Mouse (Mus musculus) embryonic facial prominence, embryonic 15.5 days (tissue): ENCODE data around the gene Apopt1. TPM values are rescaled to one million over a fixed set of nuclear protein-coding genes. Genes with fewer than 3 reads are reported as not detected.

Experiments used
- ATAC-seq: fragments of 200-750 bp; cut with Nextera tagmentation; 2 replicates; pipeline ENCODE4 v1.8.0; 2017; ENCODE audit warnings: low read depth, moderate TSS enrichment; ENCODE audit not compliant: insufficient number of reproducible peaks, low FRiP score, low TSS enrichment
- H3K27ac ChIP-seq: fragments of 300-500 bp; sonication (generic); replicated peaks from 2 replicates; pipeline ENCODE4 v1.5.1; 2015; ENCODE audit warnings: mild to moderate bottlenecking, inconsistent platforms
- H3K27me3 ChIP-seq: fragments of 300-500 bp; sonication (generic); 2 replicates; pipeline ENCODE4 v1.6.1; 2015; ENCODE audit warnings: inconsistent platforms
- H3K36me3 ChIP-seq: fragments of 300-500 bp; sonication (generic); 2 replicates; pipeline ENCODE4 v1.6.1; 2015; ENCODE audit warnings: mild to moderate bottlenecking, inconsistent platforms
- H3K4me1 ChIP-seq: fragments of 300-500 bp; sonication (generic); 2 replicates; pipeline ENCODE4 v1.6.1; 2015; ENCODE audit warnings: inconsistent platforms
- H3K4me2 ChIP-seq: fragments of 300-500 bp; sonication (generic); replicated peaks from 2 replicates; pipeline ENCODE4 v1.6.1; 2015; ENCODE audit warnings: mild to moderate bottlenecking, inconsistent platforms
- H3K4me3 ChIP-seq: fragments of 300-500 bp; sonication (generic); replicated peaks from 2 replicates; pipeline ENCODE4 v1.5.1; 2015; ENCODE audit warnings: mild to moderate bottlenecking, inconsistent platforms
- H3K9ac ChIP-seq: fragments of 300-500 bp; sonication (generic); 2 replicates; pipeline ENCODE4 v1.6.1; 2015; ENCODE audit warnings: inconsistent platforms
- H3K9me3 ChIP-seq: fragments of 300-500 bp; sonication (generic); replicated peaks from 2 replicates; pipeline ENCODE4 v1.6.1; 2016; ENCODE audit warnings: inconsistent platforms
- WGBS: fragments of 180-500 bp; shearing (Covaris S2); methylation state at CpG from one replicate; pipeline ENCODE4 v1.1.7; 2015; 5-methylcytosine and 5-hydroxymethylcytosine counted together
- polyA plus RNA-seq: library from polyadenylated mRNA; unstranded; fragments of >200 nt; fragmentation: Nextera tagmentation; extraction: Ambion mirVana; gene quantifications from 2 replicates; pipeline ENCODE4 v1.2.1, GENCODE M21; 2015

The Apopt1 gene
- polyA plus RNA-seq, 1 experiment from 2014 or later: 55.7 TPM

DNA sequence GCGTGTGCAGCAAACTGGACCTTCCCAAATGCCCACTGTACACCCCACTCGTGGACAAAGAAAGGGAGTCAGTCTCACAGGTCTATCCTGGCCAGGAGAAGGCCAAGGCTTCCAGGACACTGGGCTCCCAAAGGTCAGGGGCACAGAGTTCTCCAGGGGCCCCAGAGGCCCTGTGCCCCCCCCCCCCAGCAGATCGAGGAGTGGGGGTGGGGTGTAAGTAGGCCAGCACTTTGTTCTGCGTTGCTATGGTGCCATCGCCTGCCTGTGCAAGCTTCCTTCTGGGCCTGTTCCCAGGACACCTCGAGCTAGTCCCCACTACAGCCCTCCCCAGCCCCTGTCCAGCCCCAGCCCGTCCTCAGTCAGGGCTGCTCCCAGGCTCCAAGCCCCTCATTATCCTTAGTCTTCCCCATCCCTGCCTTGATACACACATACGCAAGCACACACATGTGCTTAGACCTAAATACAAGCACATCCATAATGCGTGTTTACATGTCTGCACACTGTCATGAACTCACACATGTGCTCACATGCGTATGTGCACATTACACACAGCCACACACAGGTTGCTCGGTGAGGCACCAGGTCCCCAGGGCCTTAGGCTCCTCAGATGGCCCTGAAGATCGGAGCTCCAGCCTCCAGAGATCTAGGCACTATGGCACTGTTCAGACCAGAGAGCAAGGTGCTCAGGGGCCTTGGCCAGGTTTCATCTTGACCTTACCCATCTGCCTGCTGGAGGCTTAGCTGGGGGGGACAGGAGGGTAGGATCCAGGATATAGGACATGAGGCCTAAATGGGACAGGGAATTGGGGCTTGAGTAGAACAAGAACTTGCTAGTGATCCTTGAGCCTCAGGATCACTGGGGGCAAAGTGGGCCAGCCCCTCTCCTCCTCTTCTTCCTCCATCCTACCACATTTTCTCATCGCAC, 17.9 kb upstream of the Apopt1 start:
- no peaks in the 10 kb centered on the region for H3K36me3 ChIP-seq
- ATAC-seq: no peak
- H3K4me2 ChIP-seq: no peak overlapping the region
- peak overlapping the region; percentile 66 for H3K27ac ChIP-seq
- no peak overlapping the region for H3K9ac ChIP-seq
- H3K9me3 ChIP-seq: no peaks in the 10 kb centered on the region
- no peak overlapping the region for H3K4me3 ChIP-seq
- 53% methylated on average over 13 of the region's 13 CpGs for WGBS
- no peaks in the 10 kb centered on the region for H3K27me3 ChIP-seq
- H3K4me1 ChIP-seq: peaks cover 53% of the 10 kb centered on the region

DNA sequence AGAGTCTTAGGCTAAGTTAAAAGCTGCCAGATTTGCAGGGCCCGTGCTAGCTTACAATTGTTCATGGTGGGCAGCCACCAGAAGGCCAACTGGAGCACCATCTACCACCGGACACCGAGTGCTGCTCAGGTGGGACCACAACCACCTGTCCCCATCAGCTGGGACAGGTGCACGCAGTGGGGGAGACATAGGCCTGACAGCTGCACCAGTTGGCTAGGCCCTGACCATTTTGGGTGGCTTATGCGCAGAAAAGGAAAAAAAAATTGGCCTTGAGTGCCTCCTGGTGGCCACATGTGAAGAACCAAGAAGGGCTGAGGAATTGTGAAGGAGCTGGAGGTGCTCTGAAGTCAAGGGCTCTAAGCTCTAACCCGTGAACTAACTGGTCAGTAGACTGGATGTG, 16.8 kb upstream of the Apopt1 start:
- H3K36me3 ChIP-seq: no peaks in the 10 kb centered on the region
- no peak overlapping the region for H3K9ac ChIP-seq
- peak overlapping the region; percentile 66; the same call in 1 of the 2 replicates for H3K27ac ChIP-seq
- no peak overlapping the region for H3K4me3 ChIP-seq
- H3K4me2 ChIP-seq: no peak overlapping the region
- no peaks in the 10 kb centered on the region for H3K9me3 ChIP-seq
- 30% methylated on average over 6 of the region's 6 CpGs for WGBS
- H3K27me3 ChIP-seq: no peaks in the 10 kb centered on the region
- ATAC-seq: no peak
- peaks cover 52% of the 10 kb centered on the region for H3K4me1 ChIP-seq

DNA sequence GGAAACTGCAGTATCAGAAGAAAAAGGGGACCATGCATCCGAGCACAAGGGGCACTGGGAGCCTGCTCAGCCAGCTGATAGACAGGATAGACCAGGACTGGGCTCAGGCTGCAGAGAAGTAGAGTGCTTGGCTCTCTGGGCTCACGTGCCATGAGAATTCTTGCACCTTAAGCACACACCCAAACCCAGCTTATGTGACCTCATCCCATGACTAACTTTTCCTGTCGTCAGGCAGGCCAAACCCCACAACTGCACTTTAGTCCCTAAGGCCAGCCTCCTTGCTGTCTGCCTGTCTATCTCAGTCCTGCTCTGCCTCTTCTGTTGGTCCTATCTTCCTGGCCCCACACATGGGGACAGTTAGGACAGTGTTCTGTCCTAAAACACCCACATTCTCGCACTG, 15.4 kb upstream of the Apopt1 start:
- Histone ChIP-seq H3K36me3 (no peaks in the 10 kb centered on the region), H3K4me2 (no peak overlapping the region), H3K9ac (no peak overlapping the region), H3K9me3 (no peaks in the 10 kb centered on the region), H3K4me1 (peaks cover 44% of the 10 kb centered on the region), H3K27ac (no peak overlapping the region), H3K27me3 (no peaks in the 10 kb centered on the region), H3K4me3 (no peak overlapping the region)
- WGBS: 57% methylated on average over 4 of the region's 4 CpGs
- no peak for ATAC-seq

DNA sequence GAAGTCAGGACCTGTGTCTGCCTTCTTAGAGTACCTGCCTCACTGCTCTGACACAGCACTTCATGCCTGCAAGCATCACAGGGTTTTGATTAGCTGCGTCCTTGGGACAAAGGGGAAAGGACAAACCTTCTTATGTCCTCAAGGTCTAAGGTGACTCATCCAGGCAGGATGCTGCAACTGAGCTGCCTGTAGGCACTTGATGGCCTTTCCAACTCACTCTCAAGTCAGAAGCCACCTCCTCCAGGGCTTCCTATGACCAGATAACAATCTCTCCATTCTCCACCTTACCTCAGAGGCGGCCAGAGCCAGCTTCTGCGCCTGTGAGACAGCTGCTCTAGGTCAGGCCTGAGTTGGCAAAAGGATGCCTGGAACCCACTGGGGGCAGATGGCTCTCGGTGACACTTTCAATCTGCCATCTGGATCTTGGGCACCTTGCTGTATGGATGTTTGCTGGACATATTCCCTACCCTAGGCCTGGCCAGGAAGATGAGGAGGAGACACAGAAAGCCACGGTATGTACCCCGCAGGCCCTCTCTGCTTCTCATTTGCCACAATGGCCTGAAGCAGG, 14.6 kb upstream of the Apopt1 start:
- H3K4me1 ChIP-seq: peaks cover 37% of the 10 kb centered on the region
- H3K36me3 ChIP-seq: no peaks in the 10 kb centered on the region
- ATAC-seq: no peak
- no peak overlapping the region for H3K4me2 ChIP-seq
- H3K27me3 ChIP-seq: no peaks in the 10 kb centered on the region
- no peaks in the 10 kb centered on the region for H3K9me3 ChIP-seq
- no peak overlapping the region for H3K4me3 ChIP-seq
- H3K9ac ChIP-seq: no peak overlapping the region
- WGBS: 60% methylated on average over 6 of the region's 6 CpGs
- no peak overlapping the region for H3K27ac ChIP-seq

DNA sequence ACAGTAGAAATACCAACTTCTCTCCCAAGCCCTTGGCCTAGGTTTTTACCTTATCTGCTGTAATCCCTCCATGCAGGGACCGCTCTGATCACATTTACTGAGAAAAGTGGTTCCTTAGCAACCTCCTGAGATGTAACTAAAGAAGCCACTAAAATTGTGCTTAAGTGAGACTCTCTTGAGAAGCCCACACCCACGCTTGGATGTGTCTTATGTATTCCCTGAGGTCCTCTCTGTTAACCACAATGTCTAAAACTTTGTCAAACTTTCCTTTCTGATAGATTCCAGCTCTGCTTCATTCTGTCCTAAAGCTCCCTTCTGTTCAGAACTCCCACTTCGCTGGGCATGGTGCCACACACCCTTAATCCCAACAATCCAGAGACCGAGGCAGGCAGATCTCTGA, 13.5 kb upstream of the Apopt1 start:
- no peaks in the 10 kb centered on the region for H3K36me3 ChIP-seq
- no peak overlapping the region for H3K27ac ChIP-seq
- ATAC-seq: no peak
- no peak overlapping the region for H3K4me2 ChIP-seq
- peaks cover 29% of the 10 kb centered on the region for H3K4me1 ChIP-seq
- no peaks in the 10 kb centered on the region for H3K27me3 ChIP-seq
- WGBS: 80% methylated on average over 4 of the region's 4 CpGs
- no peak overlapping the region for H3K9ac ChIP-seq
- H3K9me3 ChIP-seq: no peaks in the 10 kb centered on the region
- no peak overlapping the region for H3K4me3 ChIP-seq

DNA sequence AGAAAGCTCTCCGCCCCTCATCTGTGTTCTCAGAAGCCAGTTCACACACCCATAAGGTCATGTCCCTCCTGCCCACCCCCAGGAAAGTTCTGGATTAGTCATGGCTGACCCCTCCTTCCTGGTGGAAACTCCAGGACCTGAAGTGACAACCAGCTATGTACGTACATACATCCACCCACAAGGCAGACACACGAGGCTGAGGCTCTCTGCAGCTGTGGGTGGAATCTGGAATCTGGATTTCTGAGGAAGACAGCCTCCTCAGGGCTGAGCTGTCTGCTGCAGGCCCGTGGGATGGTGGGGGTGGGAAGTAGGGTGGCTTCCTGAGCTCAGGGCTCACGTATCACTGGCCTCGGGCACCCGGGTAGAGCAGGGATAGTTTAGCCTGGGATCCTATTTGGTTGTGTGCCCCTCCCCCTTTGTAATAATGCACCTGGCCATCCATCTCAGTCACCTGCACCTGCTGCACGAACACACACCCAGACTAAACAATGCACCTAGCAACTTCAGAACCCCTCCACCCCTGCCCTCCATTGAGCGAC, 12.1 kb upstream of the Apopt1 start:
- no peak overlapping the region for H3K4me2 ChIP-seq
- H3K4me1 ChIP-seq: peaks cover 29% of the 10 kb centered on the region
- H3K27ac ChIP-seq: 0 out of 2 replicates have a peak overlapping the region, but pooled peaks have one; percentile 3
- H3K9ac ChIP-seq: no peak overlapping the region
- H3K9me3 ChIP-seq: no peaks in the 10 kb centered on the region
- no peaks in the 10 kb centered on the region for H3K36me3 ChIP-seq
- no peaks in the 10 kb centered on the region for H3K27me3 ChIP-seq
- ATAC-seq: 0 out of 2 replicates have a peak, but pooled peaks have one; percentile 21
- WGBS: 44% methylated on average over 9 of the region's 9 CpGs
- no peak overlapping the region for H3K4me3 ChIP-seq

DNA sequence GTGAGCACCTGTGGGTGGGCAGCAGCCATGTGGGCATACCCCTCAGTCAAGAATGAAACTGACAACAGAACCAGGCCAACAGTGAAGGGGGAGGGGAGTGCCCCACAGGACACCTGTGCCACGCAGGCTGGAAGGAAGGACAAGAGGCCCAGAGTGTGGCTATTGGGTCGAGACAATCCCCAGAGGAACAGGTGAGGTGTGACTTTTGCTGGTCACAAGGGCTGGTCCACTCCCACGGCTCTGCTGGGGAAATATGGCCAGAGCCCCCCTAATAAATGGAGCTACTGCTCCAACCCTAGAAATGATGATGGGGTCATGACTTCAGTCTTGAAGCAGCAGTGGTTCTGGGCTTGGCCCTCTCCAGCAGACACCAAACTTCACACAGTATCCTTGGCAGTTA, 9.8 kb upstream of the Apopt1 start:
- H3K27ac ChIP-seq: no peak overlapping the region
- H3K4me3 ChIP-seq: no peak overlapping the region
- no peak overlapping the region for H3K9ac ChIP-seq
- peaks cover 25% of the 10 kb centered on the region for H3K4me1 ChIP-seq
- no peaks in the 10 kb centered on the region for H3K9me3 ChIP-seq
- 80% methylated on average over 3 of the region's 3 CpGs for WGBS
- H3K27me3 ChIP-seq: no peaks in the 10 kb centered on the region
- no peak for ATAC-seq
- H3K4me2 ChIP-seq: no peak overlapping the region
- peaks cover 16% of the 10 kb centered on the region for H3K36me3 ChIP-seq

DNA sequence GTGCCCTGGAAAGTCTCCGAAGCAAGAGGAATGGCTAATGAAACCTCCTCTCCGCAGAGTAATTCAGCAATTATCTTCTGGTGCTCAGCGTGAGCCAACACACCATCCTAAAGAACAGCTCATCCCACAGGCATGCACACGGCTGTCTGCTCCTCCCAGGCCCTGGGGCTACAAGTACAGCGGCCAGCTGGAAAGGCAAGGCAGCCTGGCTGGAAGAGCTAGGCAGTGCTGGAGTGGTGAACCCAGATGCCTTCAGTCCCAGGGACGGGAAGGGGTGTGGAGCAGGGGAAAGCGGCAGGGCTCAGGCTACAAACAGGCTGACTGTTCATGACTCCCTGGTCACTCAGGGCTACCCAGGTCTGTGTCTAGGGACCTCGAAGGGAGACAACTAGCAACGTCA, 8.5 kb upstream of the Apopt1 start:
- peak overlapping the region; percentile 83 for H3K27ac ChIP-seq
- 17% methylated on average over 9 of the region's 9 CpGs for WGBS
- peak; percentile 89 for ATAC-seq
- H3K36me3 ChIP-seq: peaks cover 27% of the 10 kb centered on the region
- H3K4me3 ChIP-seq: no peak overlapping the region
- no peak overlapping the region for H3K9ac ChIP-seq
- no peaks in the 10 kb centered on the region for H3K27me3 ChIP-seq
- peak overlapping the region; percentile 31 for H3K4me2 ChIP-seq
- H3K9me3 ChIP-seq: no peaks in the 10 kb centered on the region
- H3K4me1 ChIP-seq: peaks cover 25% of the 10 kb centered on the region

DNA sequence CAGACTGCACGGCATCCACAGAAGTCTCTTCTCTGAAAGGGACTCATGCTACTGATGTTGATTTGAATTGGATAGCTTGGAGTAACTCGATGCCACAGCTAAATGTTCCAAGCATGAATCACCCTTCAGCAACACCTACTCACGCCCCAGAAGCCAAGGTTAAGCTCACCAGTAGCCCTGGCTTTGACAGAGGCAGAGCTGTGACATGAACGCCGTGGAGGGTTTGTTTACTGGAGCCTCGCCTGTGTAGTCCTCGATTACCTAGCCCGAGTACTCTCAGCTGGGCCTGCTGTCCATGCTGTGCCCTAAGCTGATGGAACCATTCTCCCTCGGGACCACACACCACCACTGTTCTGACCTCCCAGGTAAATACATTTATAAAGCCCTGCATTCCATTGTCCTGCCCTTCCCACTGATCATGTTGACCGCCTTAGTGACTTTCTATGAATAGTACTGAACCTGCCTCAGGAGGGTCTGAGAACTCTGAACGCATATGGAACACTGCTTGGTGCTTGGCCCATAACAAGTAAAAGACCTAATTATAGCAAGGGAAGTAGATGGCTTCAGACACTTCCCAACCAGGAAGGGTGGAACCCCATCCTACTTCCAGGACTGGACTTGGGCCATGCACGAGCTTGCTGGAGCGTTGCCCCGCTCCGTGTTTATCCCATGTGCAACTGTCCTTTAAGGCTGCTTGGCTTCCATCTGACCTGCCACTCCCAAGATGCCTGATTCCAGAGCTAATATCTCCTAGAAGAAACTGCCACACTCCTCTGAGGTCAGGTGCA, 7.7 kb upstream of the Apopt1 start:
- peak overlapping the region; percentile 83 for H3K27ac ChIP-seq
- H3K36me3 ChIP-seq: peaks cover 35% of the 10 kb centered on the region
- WGBS: 54% methylated on average over 15 of the region's 15 CpGs
- H3K9ac ChIP-seq: no peak overlapping the region
- H3K4me2 ChIP-seq: no peak overlapping the region
- no peaks in the 10 kb centered on the region for H3K27me3 ChIP-seq
- peaks cover 25% of the 10 kb centered on the region for H3K4me1 ChIP-seq
- no peak; the same call in 1 of the 2 replicates for ATAC-seq
- no peaks in the 10 kb centered on the region for H3K9me3 ChIP-seq
- no peak overlapping the region for H3K4me3 ChIP-seq

DNA sequence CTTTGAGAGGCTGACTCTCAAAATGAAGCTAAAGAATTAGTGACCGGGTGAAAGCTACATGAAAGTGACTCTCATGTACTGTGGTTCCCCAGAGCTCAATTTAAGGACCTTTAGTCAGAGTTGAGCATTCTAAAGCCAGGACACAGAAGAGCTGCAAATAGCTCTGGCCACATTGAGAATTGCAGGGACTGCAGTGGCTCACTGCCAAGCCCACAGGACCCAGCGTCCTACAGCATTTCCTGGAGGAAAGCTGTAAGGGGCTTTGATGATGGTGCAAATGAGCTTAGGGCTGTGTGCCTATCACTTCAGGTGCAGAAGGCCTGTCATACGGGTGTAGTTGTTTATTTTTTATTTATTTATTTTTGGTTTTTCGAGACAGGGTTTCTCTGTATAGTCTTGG, 4.9 kb upstream of the Apopt1 start:
- peaks cover 28% of the 10 kb centered on the region for H3K4me1 ChIP-seq
- WGBS: 82% methylated on average over 4 of the region's 4 CpGs
- no peaks in the 10 kb centered on the region for H3K27me3 ChIP-seq
- no peak overlapping the region for H3K4me3 ChIP-seq
- ATAC-seq: no peak
- no peak overlapping the region for H3K9ac ChIP-seq
- no peaks in the 10 kb centered on the region for H3K9me3 ChIP-seq
- H3K27ac ChIP-seq: no peak overlapping the region
- H3K4me2 ChIP-seq: no peak overlapping the region
- peaks cover 45% of the 10 kb centered on the region for H3K36me3 ChIP-seq

DNA sequence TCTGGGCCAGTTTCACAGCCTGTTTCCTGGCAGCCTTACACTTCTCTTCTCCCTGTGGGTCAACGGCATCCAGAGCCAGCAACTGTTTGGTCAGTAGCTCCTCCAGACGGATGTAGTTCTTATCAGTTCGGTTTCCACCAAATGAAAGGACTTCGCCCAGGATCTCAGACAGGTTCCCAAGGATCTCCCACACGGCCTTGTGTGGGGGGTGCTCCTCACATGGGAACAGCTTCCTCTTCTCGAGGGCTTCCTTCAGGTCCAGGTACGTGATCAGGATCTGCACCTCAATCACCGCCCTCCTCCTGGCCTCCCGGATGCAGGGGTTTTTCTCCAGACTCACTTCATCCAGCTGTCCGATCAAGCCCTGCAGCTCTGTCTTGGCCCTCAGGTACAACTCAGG, 3.0 kb upstream of the Apopt1 start:
- ATAC-seq: no peak
- H3K36me3 ChIP-seq: peaks cover 45% of the 10 kb centered on the region
- no peak overlapping the region for H3K27ac ChIP-seq
- H3K4me3 ChIP-seq: no peak overlapping the region
- H3K4me2 ChIP-seq: no peak overlapping the region
- H3K4me1 ChIP-seq: peaks cover 32% of the 10 kb centered on the region
- H3K27me3 ChIP-seq: no peaks in the 10 kb centered on the region
- H3K9ac ChIP-seq: no peak overlapping the region
- 90% methylated on average over 10 of the region's 10 CpGs for WGBS
- H3K9me3 ChIP-seq: no peaks in the 10 kb centered on the region
